Mouse (Mus musculus) liver, embryonic 13.5 days (tissue): ENCODE data around the gene Crip2. TPM values are rescaled to one million over a fixed set of nuclear protein-coding genes. Genes with fewer than 3 reads are reported as not detected.
A peak's percentile ranks its signal among the peaks of the same experiment; 100 is the strongest.

Experiments used
- ATAC-seq: fragments of 200-750 bp; cut with Nextera tagmentation; 2 replicates; pipeline ENCODE4 v1.8.0; 2017; ENCODE audit warnings: low read depth, mild to moderate bottlenecking, moderate number of reproducible peaks, moderate library complexity
- DNase-seq: peaks from one replicate; pipeline ENCODE4 v3.0.0; 2022
- H3K27ac ChIP-seq: fragments of 300-500 bp; sonication (generic); 2 replicates; pipeline ENCODE4 v1.5.1; 2015; ENCODE audit warnings: moderate library complexity, mild to moderate bottlenecking, inconsistent platforms
- H3K27me3 ChIP-seq: fragments of 300-500 bp; sonication (generic); 2 replicates; pipeline ENCODE4 v1.6.1; 2015; ENCODE audit warnings: mild to moderate bottlenecking, inconsistent platforms
- H3K36me3 ChIP-seq: fragments of 300-500 bp; sonication (generic); 2 replicates; pipeline ENCODE4 v1.6.1; 2015; ENCODE audit warnings: mild to moderate bottlenecking, inconsistent platforms
- H3K4me1 ChIP-seq: fragments of 300-500 bp; sonication (generic); replicated peaks from 2 replicates; pipeline ENCODE4 v1.6.1; 2015; ENCODE audit warnings: inconsistent platforms
- H3K4me2 ChIP-seq: fragments of 300-500 bp; sonication (generic); 2 replicates; pipeline ENCODE4 v1.6.1; 2015; ENCODE audit warnings: inconsistent platforms, mild to moderate bottlenecking, moderate library complexity
- H3K4me3 ChIP-seq: fragments of 300-500 bp; sonication (generic); replicated peaks from 2 replicates; pipeline ENCODE4 v1.5.1; 2015; ENCODE audit warnings: mild to moderate bottlenecking, inconsistent platforms
- H3K9ac ChIP-seq: fragments of 300-500 bp; sonication (generic); 2 replicates; pipeline ENCODE4 v1.6.1; 2015; ENCODE audit warnings: mild to moderate bottlenecking, inconsistent platforms
- H3K9me3 ChIP-seq: fragments of 300-500 bp; sonication (generic); replicated peaks from 2 replicates; pipeline ENCODE4 v1.6.1; 2016; ENCODE audit warnings: inconsistent platforms
- WGBS: fragments of 180-500 bp; shearing (Covaris S2); methylation state at CpG from one replicate; pipeline ENCODE4 v1.1.7; 2015; ENCODE audit not compliant: insufficient replicate concordance; 5-methylcytosine and 5-hydroxymethylcytosine counted together
- polyA plus RNA-seq: library from polyadenylated mRNA; unstranded; fragments of >200 nt; fragmentation: Nextera tagmentation; extraction: Ambion mirVana; gene quantifications from 2 replicates; pipeline ENCODE4 v1.2.1, GENCODE M21; 2015

The Crip2 gene
- polyA plus RNA-seq, 1 experiment from 2014 or later, result 47.9 TPM

- no peak overlapping the region for H3K9ac ChIP-seq
Observed at GRCm38 (mm10) chr12:113149896-113150295, 9.9 kb downstream of the Crip2 start.

GRCm38 (mm10) chr12:113150591-113150990 is 10.6 kb downstream of the Crip2 start:
- no peak for ATAC-seq
- Histone ChIP-seq H3K4me3 (no peak overlapping the region), H3K9ac (no peak overlapping the region; the same call in 1 of the 2 replicates), H3K4me1 (peaks cover 82% of the 10 kb centered on the region), H3K27me3 (peaks cover 75% of the 10 kb centered on the region), H3K36me3 (no peaks in the 10 kb centered on the region), H3K4me2 (0 out of 2 replicates have a peak overlapping the region, but pooled peaks have one; percentile 17), H3K27ac (no peak overlapping the region), H3K9me3 (no peaks in the 10 kb centered on the region)
- WGBS, result 27% methylated on average over 4 of the region's 4 CpGs
- no peak for DNase-seq

More at GRCm38 (mm10) chr12:113149896-113150295, 9.9 kb downstream of the Crip2 start:
- Histone ChIP-seq H3K4me1 (peaks cover 76% of the 10 kb centered on the region), H3K27ac (no peak overlapping the region), H3K27me3 (peaks cover 75% of the 10 kb centered on the region), H3K9me3 (no peaks in the 10 kb centered on the region), H3K4me3 (no peak overlapping the region), H3K4me2 (no peak overlapping the region), H3K36me3 (peaks cover 3% of the 10 kb centered on the region)
- ATAC-seq (no peak), DNase-seq (no peak)
- 47% methylated on average over 3 of the region's 3 CpGs for WGBS

- ATAC-seq (no peak), DNase-seq (no peak)
- WGBS, result 45% methylated on average over 8 of the region's 8 CpGs
- Histone ChIP-seq H3K4me1 (peaks cover 80% of the 10 kb centered on the region), H3K9me3 (no peaks in the 10 kb centered on the region), H3K27ac (no peak overlapping the region), H3K9ac (no peak overlapping the region), H3K36me3 (no peaks in the 10 kb centered on the region), H3K4me2 (peak overlapping the region; percentile 17), H3K27me3 (peaks cover 75% of the 10 kb centered on the region), H3K4me3 (no peak overlapping the region)
Observed at GRCm38 (mm10) chr12:113151046-113151445, 11.0 kb downstream of the Crip2 start.

- H3K4me2 ChIP-seq, result peak overlapping the region; percentile 85
- whole genome bisulfite sequencing, result under 1% methylated on average over 36 of the region's 36 CpGs
- peaks cover 68% of the 10 kb centered on the region for H3K27me3 ChIP-seq
- DNase-seq (no peak), ATAC-seq (no peak)
- peak overlapping the region; percentile 59 for H3K4me3 ChIP-seq
- H3K9me3 ChIP-seq, result no peaks in the 10 kb centered on the region
- peaks cover 77% of the 10 kb centered on the region for H3K4me1 ChIP-seq
- H3K36me3 ChIP-seq, result no peaks in the 10 kb centered on the region
- H3K9ac ChIP-seq, result peak overlapping the region; percentile 70
- no peak overlapping the region for H3K27ac ChIP-seq
Observed at GRCm38 (mm10) chr12:113151661-113152271, 11.7 kb downstream of the Crip2 start.

GRCm38 (mm10) chr12:113152272-113152661 is 12.2 kb downstream of the Crip2 start:
- no peaks in the 10 kb centered on the region for H3K9me3 ChIP-seq
- H3K27me3 ChIP-seq, result peaks cover 63% of the 10 kb centered on the region
- peak overlapping the region; percentile 85 for H3K4me2 ChIP-seq
- DNase-seq (no peak), ATAC-seq (no peak)
- H3K9ac ChIP-seq, result peak overlapping the region; percentile 70
- H3K36me3 ChIP-seq, result no peaks in the 10 kb centered on the region
- WGBS, result 4% methylated on average over 19 of the region's 19 CpGs
- no peak overlapping the region for H3K27ac ChIP-seq
- H3K4me3 ChIP-seq, result peak overlapping the region; percentile 59
- peaks cover 77% of the 10 kb centered on the region for H3K4me1 ChIP-seq

- DNase-seq (no peak), ATAC-seq (no peak)
- Histone ChIP-seq H3K27ac (no peak overlapping the region), H3K4me2 (peak overlapping the region; percentile 85), H3K4me3 (peak overlapping the region; percentile 59; the same call in 1 of the 2 replicates), H3K9ac (peak overlapping the region; percentile 70; the same call in 1 of the 2 replicates), H3K4me1 (peaks cover 74% of the 10 kb centered on the region), H3K36me3 (no peaks in the 10 kb centered on the region), H3K9me3 (no peaks in the 10 kb centered on the region), H3K27me3 (peaks cover 55% of the 10 kb centered on the region)
- WGBS, result 69% methylated on average over 6 of the region's 6 CpGs
Observed at GRCm38 (mm10) chr12:113152991-113153525, 13.0 kb downstream of the Crip2 start.

- Histone ChIP-seq H3K4me3 (no peak overlapping the region), H3K27me3 (peaks cover 46% of the 10 kb centered on the region), H3K27ac (0 out of 2 replicates have a peak overlapping the region, but pooled peaks have one; percentile 23), H3K36me3 (peaks cover 5% of the 10 kb centered on the region; the same call in 1 of the 2 replicates), H3K9ac (no peak overlapping the region), H3K4me1 (peaks cover 67% of the 10 kb centered on the region), H3K9me3 (no peaks in the 10 kb centered on the region), H3K4me2 (no peak overlapping the region)
- no peak for ATAC-seq
- no peak for DNase-seq
- WGBS, result 80% methylated on average over 7 of the region's 7 CpGs
Observed at GRCm38 (mm10) chr12:113153971-113154370, 13.9 kb downstream of the Crip2 start.

GRCm38 (mm10) chr12:113154747-113155075 is 14.7 kb downstream of the Crip2 start:
- peak overlapping the region; percentile 72; the same call in 1 of the 2 replicates for H3K9ac ChIP-seq
- peak overlapping the region; percentile 94 for H3K4me2 ChIP-seq
- no peak overlapping the region for H3K27ac ChIP-seq
- H3K27me3 ChIP-seq, result peaks cover 39% of the 10 kb centered on the region
- H3K36me3 ChIP-seq, result peaks cover 7% of the 10 kb centered on the region
- no peaks in the 10 kb centered on the region for H3K9me3 ChIP-seq
- H3K4me3 ChIP-seq, result peak overlapping the region; percentile 63
- H3K4me1 ChIP-seq, result peaks cover 62% of the 10 kb centered on the region
- DNase-seq (no peak), ATAC-seq (no peak)
- WGBS, result 80% methylated on average over 6 of the region's 6 CpGs

- peaks cover 62% of the 10 kb centered on the region for H3K4me1 ChIP-seq
- peak overlapping the region; percentile 94 for H3K4me2 ChIP-seq
- no peak for DNase-seq
- peak overlapping the region; percentile 63 for H3K4me3 ChIP-seq
- peak overlapping the region; percentile 66 for H3K27ac ChIP-seq
- no peak for ATAC-seq
- peak overlapping the region; percentile 72 for H3K9ac ChIP-seq
- H3K36me3 ChIP-seq, result peaks cover 9% of the 10 kb centered on the region
- WGBS, result 7% methylated on average over 32 of the region's 32 CpGs
- peaks cover 34% of the 10 kb centered on the region for H3K27me3 ChIP-seq
- H3K9me3 ChIP-seq, result no peaks in the 10 kb centered on the region
Observed at GRCm38 (mm10) chr12:113155076-113155771, 15.2 kb downstream of the Crip2 start.

GRCm38 (mm10) chr12:113155887-113156539 is 16.0 kb downstream of the Crip2 start, which contains the start of gene Tedc1:
Gene Tedc1 (plus strand): TSS chr12:113156421.
- Histone ChIP-seq H3K9ac (peak within 1 kb of the TSS; percentile 87), H3K27ac (peak within 1 kb of the TSS; percentile 76), H3K27me3 (peaks cover 26% of the 10 kb centered on the region), H3K4me3 (peak within 1 kb of the TSS; percentile 87), H3K36me3 (peaks cover 10% of the 10 kb centered on the region), H3K9me3 (no peaks in the 10 kb centered on the region), H3K4me2 (peak within 1 kb of the TSS; percentile 97), H3K4me1 (peaks cover 55% of the 10 kb centered on the region)
- ATAC-seq (peak; percentile 96), DNase-seq (peak; percentile 98)
- WGBS, result under 1% methylated on average over 46 of the region's 46 CpGs

- no peak for ATAC-seq
Observed at GRCm38 (mm10) chr12:113156540-113156929, 16.5 kb downstream of the Crip2 start.

More at GRCm38 (mm10) chr12:113156540-113156929, 16.5 kb downstream of the Crip2 start:
- Histone ChIP-seq H3K27ac (peak overlapping the region; percentile 76), H3K4me2 (peak overlapping the region; percentile 97), H3K9me3 (no peaks in the 10 kb centered on the region), H3K4me1 (peaks cover 50% of the 10 kb centered on the region), H3K4me3 (peak overlapping the region; percentile 87), H3K36me3 (peaks cover 15% of the 10 kb centered on the region), H3K27me3 (peaks cover 20% of the 10 kb centered on the region), H3K9ac (peak overlapping the region; percentile 87)
- DNase-seq, result no peak
- WGBS, result 1% methylated on average over 23 of the region's 23 CpGs
